Mouse (Mus musculus): Measurements from ENCODE around the gene Cnnm4.

- TF ChIP-seq CTCF (conservative IDR thresholded peaks at IDR 0.05; ENCODE audit: insufficient read depth, insufficient read length, low read depth, low read length) (no peak), POLR2A (IDR thresholded peaks at IDR 0.05; ENCODE audit: low read depth, low read length) (no peak)
These were observed 13.9 kb upstream of the Cnnm4 start for GRCm38 (mm10) chr1:36457388-36458014.
